Comparison of ENCODE assay signal across 16 mouse cellular contexts in the genomic region with DNA sequence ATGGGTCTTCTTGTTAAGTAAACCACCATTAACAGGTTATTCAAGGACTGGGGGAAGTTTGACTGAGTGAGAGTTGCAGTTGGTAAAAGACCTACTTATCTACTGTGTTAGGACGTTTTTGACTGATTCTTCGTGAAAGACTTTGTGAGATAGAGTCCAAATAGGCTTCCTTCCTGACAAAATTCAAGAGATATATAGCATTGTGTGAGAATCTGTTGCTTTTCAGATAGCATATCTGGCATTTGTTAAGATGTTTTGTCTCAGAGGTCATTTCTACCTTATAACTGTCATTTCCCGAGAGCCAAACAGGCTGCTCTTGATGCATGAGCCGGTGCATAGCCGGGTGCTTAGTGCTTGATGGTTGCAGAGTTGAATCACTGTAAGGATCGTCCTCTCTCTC.
"Had no signal": no experiment of that assay in that cellular context is flagged by ENCODE, and none has a peak within 500 bp of the region (broad histone marks: within the 10 kb centered on the region; RNA-seq: fewer than 3 reads in every experiment).

No protein-coding gene starts in this region.

- H3K4me2 ChIP-seq: neural tube, embryonic 12.5 days; neural tube, embryonic 13.5 days; neural tube, embryonic 15.5 days; stomach, embryonic 15.5 days had no signal

- H3K27ac ChIP-seq: neural tube, embryonic 12.5 days; neural tube, embryonic 13.5 days; neural tube, embryonic 15.5 days; stomach, embryonic 15.5 days; stomach, postnatal 0 days had no signal

- H3K4me1 ChIP-seq: neural tube, embryonic 12.5 days; neural tube, embryonic 13.5 days; neural tube, embryonic 15.5 days; stomach, embryonic 15.5 days had no signal

- DNase-seq: right cerebral cortex, adult 18-20 months; right cerebral cortex, postnatal 14 days; right cerebral cortex, postnatal 25 days; right cerebral cortex, postnatal 4 days; spleen, adult 18-20 months; thymus, adult 18-20 months; thymus, adult 2 months; thymus, postnatal 14 days; thymus, postnatal 25 days; thymus, postnatal 36 days; thymus, postnatal 4 days had no signal

- H3K27me3 ChIP-seq: neural tube, embryonic 12.5 days; neural tube, embryonic 13.5 days; neural tube, embryonic 15.5 days; stomach, embryonic 15.5 days had no signal

- H3K36me3 ChIP-seq: neural tube, embryonic 12.5 days; neural tube, embryonic 13.5 days; neural tube, embryonic 15.5 days; stomach, embryonic 15.5 days had no signal

- H3K4me3 ChIP-seq: neural tube, embryonic 12.5 days; neural tube, embryonic 13.5 days; neural tube, embryonic 15.5 days; stomach, embryonic 15.5 days had no signal

- H3K9me3 ChIP-seq: neural tube, embryonic 12.5 days; neural tube, embryonic 13.5 days; neural tube, embryonic 15.5 days; stomach, embryonic 15.5 days had no signal

- H3K9ac ChIP-seq: neural tube, embryonic 12.5 days; neural tube, embryonic 13.5 days; neural tube, embryonic 15.5 days; stomach, embryonic 15.5 days had no signal
